Mouse (Mus musculus) cerebellum, postnatal 14 days (tissue): ENCODE data around the gene Gm3159.
"Not testable (repeated sequence)": the region's sequence is repeated elsewhere in the genome, so short reads cannot be mapped to it uniquely, and the experiment has no call there.

Experiments
- DNase-seq, 2 experiments: peaks; one replicate each; pipeline ENCODE4 v3.0.0; 2021; ENCODE audit warnings: mixed read lengths in 2 of 2

The Gm3159 gene

DNA sequence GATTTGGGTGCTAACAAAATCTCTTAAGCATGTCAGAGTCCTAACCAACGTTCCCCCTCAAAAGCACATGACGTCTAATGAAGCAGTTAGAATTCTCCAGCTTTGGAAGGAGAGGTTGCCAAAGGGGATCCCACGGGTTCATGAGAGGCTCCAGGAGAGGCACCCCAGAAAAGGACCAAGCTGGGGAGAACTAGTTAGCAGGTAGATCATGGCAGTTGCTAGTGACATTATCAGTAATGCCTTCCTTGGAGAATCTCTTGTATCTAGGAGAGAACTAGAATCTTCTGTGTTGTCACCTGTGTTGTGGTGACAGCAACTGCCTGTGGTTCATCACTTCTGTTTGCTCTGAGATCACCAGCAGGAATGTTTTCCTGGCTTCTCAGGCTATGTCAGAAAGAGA is at the start of gene Gm3159:
Gm3159 (plus strand) TSS at position 301 of the 400 bp plus-strand sequence.
- DNase-seq, result not testable (repeated sequence)

DNA sequence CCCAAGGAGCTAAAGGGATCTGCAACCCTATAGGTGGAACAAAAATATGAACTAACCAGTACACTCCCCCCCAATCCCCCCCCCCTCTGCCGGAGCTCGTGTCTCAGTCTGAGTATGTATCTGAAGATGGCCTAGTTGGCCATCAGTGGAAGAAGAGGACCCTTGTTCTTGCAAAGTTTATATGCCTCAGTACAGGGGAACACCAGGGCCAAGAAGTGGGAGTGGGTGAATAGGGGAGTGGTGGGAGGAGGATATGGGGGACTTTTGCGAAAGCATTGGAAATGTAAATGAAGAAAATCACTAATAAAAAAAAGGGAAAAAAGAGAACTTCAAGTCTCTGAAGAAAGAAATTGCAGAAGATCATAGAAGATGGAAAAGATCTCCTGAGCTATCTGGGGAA is 28.3 kb upstream of the Gm3159 start:
- DNase-seq, result not testable (repeated sequence)

DNA sequence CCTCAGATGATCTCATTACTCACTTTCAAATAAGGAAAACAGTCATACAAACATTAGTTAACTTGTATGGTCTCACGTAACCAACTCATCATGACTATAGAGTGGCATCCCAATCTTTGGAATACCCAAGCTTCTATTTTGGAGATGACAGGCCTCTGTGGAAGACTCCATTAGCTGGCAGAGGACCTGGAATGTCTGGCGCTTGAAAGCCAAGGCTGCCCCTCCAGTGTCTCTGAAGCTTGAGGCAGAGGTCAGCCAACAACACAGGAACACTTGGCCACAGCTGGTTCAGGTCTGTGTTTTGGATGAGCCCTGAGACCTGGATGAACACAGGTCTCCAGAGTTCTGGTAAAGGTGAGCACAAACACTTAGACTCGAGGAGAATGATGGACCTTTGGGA is 27.6 kb upstream of the Gm3159 start:
- DNase-seq, result not testable (repeated sequence)

DNA sequence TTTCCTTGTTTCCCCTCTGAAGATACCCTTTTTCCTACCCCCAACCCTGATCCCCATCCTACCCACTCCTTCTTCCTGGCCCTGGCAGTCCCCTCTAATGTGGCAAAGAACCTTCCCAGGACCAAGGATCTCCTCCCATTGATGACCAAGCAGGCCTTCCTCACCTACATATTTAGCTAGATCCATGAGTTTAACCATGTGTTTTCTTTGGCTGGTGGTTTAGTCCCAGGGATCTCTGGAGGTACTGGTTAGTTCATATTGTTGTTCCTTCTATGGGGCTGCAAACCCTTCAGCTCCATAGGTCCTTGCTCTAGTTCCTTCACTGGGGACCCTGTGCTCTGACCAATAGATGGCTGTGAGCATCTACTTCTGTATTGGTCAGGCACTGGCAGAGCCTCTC is 19.5 kb upstream of the Gm3159 start:
- not testable (repeated sequence) for DNase-seq

DNA sequence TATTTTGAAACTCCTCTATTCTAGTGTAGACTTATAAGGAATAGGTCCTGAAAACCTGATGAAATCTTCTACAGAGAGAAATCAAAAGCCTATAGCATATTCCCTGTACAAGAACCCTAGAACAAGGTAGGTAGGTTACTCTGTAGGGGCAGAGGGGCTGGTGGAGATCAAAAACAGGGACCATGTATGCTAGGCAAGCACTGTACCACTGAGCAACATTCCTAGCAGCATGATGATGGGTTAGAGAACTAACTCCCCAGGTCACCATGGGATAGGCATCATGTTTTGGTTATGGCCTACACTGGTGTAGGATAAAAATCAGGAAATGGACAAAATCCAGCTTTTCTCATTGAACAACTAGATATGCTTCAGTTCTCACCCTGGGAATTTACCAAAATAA is 11.7 kb upstream of the Gm3159 start:
- not testable (repeated sequence) for DNase-seq

DNA sequence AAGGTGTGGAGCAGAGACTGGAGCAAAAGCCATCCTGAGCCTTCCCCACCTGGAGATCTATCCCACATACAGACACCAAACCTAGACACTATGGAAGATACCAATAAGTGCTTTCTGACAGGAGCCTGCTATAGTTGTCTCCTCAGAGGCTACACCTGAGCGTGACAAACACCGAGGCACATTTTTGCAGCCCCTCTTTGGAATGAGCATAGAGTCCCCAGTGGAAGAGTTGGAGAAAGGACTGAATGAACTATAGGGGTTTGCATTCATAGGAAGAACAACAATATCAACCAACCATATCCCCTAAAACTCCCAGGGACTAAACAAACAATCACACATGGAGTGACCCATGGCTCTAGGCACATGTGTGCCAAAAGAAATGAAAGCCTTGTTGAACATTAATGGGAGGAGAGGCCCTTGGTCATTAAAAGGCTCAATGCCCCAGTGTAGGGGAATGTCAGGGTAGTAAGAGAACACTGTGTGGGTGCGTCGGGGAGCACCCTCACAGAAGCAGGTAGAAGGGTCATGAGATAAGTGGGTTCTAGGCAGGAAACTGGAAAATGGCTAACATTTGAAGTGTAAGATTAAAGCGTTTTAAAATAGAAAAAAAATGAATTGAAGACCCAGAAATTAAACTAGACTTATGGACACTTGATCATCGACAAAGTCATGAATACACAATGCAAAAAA is 4.3 kb upstream of the Gm3159 start:
- not testable (repeated sequence) for DNase-seq

DNA sequence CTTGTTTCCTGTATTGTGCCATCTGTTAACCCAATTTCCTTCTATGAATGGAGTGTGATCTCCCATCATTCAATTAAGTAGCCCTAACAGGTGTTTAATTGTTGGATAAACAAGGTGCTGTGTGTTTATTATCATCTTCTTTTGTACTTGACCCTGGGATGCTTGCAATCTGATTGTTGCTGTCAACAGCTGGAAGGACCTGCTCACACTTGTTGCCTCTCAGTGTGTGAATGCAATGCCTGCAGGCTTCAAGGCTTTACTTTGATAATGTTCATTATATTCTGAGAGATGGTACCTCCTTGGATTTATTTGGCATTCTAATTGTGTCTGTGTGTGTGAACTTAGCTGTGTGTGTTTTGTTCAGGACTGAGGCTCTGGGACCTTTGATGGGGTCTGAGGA is 1.3 kb downstream of the Gm3159 start:
- not testable (repeated sequence) for DNase-seq

DNA sequence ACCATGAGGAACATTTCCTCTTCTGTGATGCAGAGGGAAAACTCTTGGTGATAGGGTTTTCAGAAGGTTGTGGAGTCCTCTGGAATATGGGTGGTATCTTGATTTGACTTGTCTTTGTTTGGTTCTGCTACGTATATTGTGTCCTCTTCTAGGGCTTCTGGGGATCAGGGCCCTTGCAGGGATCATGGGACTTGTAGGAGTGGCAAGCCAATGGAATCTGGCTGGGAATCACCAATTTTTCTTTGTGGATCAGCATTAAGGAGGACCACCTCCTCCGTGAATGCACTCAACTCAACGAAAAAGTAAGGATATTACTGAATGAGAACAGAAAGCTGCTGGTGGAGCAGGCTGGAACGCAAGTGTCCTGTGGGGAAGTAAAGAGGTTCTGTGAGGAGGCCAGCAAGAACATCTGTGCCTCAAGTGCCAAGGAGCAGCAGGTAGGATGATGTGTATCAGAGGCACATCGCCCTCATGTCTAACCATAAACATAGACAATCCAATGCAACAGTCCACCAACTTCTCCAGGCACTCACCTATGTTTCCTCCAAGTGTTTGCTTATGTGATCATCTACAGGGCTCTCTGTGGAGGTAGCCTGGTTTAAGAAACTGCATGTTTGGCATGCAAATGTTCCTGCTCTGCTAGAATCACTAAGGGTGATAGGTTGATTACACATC is 2.9 kb downstream of the Gm3159 start:
- DNase-seq, result not testable (repeated sequence)

DNA sequence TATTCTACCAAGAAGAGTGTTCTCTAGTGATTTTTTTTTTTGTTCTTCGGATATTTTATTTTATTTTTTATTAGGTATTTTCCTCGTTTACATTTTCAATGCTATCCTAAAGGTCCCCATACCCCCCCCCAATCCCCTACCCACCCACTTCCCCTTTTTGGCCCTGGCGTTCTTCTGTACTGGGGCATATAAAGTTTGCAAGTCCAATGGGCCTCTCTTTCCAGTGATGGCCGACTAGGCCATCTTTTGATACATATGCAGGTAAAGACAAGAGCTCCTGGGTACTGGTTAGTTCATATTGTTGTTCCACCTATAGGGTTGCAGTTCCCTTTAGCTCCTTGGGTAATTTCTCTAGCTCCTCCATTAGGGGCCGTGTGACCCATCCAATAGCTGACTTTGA is 3.9 kb downstream of the Gm3159 start:
- DNase-seq, result not testable (repeated sequence)

DNA sequence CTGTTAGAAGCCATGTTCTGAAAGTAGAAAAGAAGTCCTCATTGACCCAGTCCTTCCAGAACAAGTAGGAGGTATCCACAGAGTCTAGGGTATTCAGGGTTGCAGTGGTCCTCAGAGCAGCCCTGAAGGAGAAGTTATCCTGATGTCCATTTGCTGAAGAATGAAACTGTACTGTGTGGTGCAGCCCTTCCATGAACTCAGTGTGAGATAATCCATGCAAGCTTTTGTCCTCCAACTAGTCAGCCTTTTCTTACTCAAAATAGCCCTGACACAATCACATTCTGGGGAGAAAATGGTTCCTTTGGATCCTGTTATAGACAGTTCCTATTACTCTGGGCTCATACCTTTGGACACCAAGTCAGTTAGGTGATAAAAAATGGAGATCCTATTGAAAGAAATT is 6.5 kb downstream of the Gm3159 start:
- DNase-seq, result not testable (repeated sequence)

DNA sequence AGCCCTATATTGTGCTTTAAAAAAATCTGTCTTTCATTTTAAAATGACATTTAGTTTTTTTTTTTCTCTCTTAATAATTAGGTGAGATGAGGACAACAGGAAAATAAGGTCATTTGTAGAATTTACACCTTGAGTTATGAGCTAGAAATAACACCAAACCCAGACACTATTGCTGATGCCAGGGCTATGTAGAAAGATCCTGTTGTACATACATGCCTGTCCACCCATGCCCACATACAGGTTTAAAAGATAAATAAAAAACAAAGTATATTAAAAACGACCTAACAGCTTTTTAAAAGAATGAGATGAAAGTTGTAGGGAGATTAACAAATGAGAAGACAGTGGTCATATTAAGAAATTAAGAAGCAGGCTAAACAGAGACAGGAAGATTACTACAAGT is 12.6 kb downstream of the Gm3159 start:
- DNase-seq, result not testable (repeated sequence)

DNA sequence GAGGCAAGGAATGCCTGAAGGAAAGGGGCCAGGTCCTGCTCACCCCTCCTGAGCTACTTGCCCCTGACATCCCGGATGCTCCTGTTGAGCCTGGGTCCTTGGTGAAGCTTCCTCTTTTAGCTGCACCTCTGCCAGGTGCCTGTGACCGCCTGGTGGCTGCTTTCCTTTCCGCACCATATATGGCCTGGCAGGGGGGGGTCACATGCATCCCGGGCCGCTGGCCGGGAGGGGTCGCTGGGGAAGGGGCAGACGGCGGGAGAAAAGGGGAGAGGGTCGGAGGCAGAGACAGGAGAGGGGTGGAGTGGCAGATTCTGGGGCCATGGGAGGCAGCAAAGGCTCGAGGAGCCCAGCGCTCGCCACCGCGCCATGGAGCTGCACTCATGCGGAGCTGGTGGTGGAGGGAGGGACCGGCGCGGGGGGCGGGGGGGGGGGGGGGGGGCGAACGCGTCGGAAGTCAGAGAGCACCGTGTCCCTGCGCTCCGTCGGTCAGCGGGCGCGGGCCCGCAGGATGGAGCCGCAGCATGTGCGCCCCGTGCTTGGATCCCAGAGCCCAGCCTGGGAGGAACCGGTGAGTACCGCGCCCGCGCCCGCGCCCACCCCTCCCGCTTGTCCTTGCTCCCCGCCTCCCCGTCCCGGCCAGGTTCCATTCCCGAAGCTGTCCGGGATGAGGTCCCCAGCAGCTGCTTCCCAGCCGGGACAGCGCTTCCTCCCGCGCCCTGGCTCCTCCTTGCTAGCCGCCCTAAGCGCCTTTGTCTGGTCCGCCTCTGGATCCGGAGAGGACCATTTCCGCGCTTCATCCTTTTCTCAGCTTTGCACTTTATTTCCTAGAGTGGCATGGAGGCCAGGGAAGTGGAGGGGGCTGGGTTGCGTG is 17.9 kb downstream of the Gm3159 start, which contains the start of gene Gm3164:
Gm3164 (plus strand) TSS at position 484 of the 871 bp plus-strand sequence.
- DNase-seq, result peak; percentile 47 to 49

DNA sequence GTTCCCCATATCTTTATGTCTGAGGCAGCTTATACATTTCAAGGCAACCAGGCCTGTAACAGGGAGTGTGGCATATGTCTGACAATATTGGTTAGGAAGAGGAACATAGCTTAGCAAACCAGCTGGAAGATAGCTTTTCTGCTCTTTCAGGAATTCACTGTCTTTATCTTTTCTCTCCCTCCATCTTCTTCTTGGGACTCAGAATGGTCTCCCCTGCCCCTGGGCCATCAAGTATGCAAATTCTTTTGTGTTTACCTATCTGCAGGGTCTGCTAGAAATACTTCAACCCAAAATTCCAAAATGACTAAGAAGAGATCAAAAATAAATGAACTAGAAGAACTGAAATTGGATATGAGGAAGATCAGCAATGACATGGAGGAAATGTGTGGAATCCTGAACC is 33.4 kb downstream of the Gm3159 start, which contains the start of gene Gm3173:
Gm3173 (plus strand) TSS at position 301 of the 400 bp plus-strand sequence.
- DNase-seq, result not testable (repeated sequence)
